Mouse (Mus musculus) hindbrain, embryonic 16.5 days (tissue): ENCODE results near the gene Gmeb2. TPM values are rescaled to one million over a fixed set of nuclear protein-coding genes. Genes with fewer than 3 reads are reported as not detected.

Source experiments
- ATAC-seq: fragments of 200-750 bp; cut with Nextera tagmentation; 2 replicates; pipeline ENCODE4 v1.8.0; 2017; ENCODE audit warnings: moderate TSS enrichment, moderate library complexity
- H3K27ac ChIP-seq: fragments of 300-500 bp; sonication (generic); 2 replicates; pipeline ENCODE4 v1.5.1; 2014; ENCODE audit warnings: low read depth, mild to moderate bottlenecking, control low read depth, low read length, moderate library complexity
- H3K27me3 ChIP-seq: fragments of 300-500 bp; sonication (generic); replicated peaks from 2 replicates; pipeline ENCODE4 v1.6.1; 2014; ENCODE audit warnings: low read length; ENCODE audit not compliant: control insufficient read depth, insufficient read depth
- H3K36me3 ChIP-seq: fragments of 300-500 bp; sonication (generic); 2 replicates; pipeline ENCODE4 v1.6.1; 2014; ENCODE audit warnings: mild to moderate bottlenecking, low read length, moderate library complexity, mixed read lengths; ENCODE audit not compliant: control insufficient read depth, insufficient read depth
- H3K4me1 ChIP-seq: fragments of 300-500 bp; sonication (generic); 2 replicates; pipeline ENCODE4 v1.6.1; 2014; ENCODE audit warnings: low read depth, low read length; ENCODE audit not compliant: control insufficient read depth, insufficient read depth
- H3K4me2 ChIP-seq: fragments of 300-500 bp; sonication (generic); 2 replicates; pipeline ENCODE4 v1.6.1; 2014; ENCODE audit warnings: mild to moderate bottlenecking, low read length, control low read depth, moderate library complexity
- H3K4me3 ChIP-seq: fragments of 300-500 bp; sonication (generic); 2 replicates; pipeline ENCODE4 v1.5.1; 2014; ENCODE audit warnings: mild to moderate bottlenecking, low read length, control low read depth, moderate library complexity
- H3K9ac ChIP-seq: fragments of 300-500 bp; sonication (generic); 2 replicates; pipeline ENCODE4 v1.6.1; 2014; ENCODE audit warnings: low read depth, mild to moderate bottlenecking, control low read depth, low read length, moderate library complexity
- H3K9me3 ChIP-seq: fragments of 300-500 bp; sonication (generic); 2 replicates; pipeline ENCODE4 v1.6.1; 2014; ENCODE audit warnings: mild to moderate bottlenecking, low read length, moderate library complexity; ENCODE audit not compliant: control insufficient read depth
- WGBS: fragments of 180-500 bp; shearing (Covaris S2); extraction: QIAGEN DNeasy Blood & Tissue Kit; methylation state at CpG from one replicate; pipeline ENCODE4 v1.1.7; 2014; 5-methylcytosine and 5-hydroxymethylcytosine counted together
- polyA plus RNA-seq: library from polyadenylated mRNA; unstranded; fragments of >200 nt; fragmentation: Nextera tagmentation; extraction: Ambion mirVana; gene quantifications from 2 replicates; pipeline ENCODE4 v1.2.1, GENCODE M21; 2015

Gmeb2 gene
- polyA plus RNA-seq, 1 experiment from 2014 or later, result 13.0 TPM

- Histone ChIP-seq H3K4me3 (no peak overlapping the region), H3K4me2 (no peak overlapping the region), H3K4me1 (no peaks in the 10 kb centered on the region), H3K9me3 (no peaks in the 10 kb centered on the region), H3K27me3 (no peaks in the 10 kb centered on the region), H3K36me3 (peaks cover 37% of the 10 kb centered on the region), H3K27ac (no peak overlapping the region), H3K9ac (no peak overlapping the region)
- 88% methylated on average over 1 of the region's 1 CpGs for WGBS
- no peak for ATAC-seq
Observed at GRCm38 (mm10) chr2:181251841-181252240, 36.0 kb downstream of the Gmeb2 start.

GRCm38 (mm10) chr2:181249217-181249616 lies 38.6 kb downstream of the Gmeb2 start:
- no peak overlapping the region for H3K27ac ChIP-seq
- no peaks in the 10 kb centered on the region for H3K4me1 ChIP-seq
- no peak overlapping the region for H3K4me3 ChIP-seq
- H3K9ac ChIP-seq, result no peak overlapping the region
- no peak overlapping the region for H3K4me2 ChIP-seq
- 88% methylated on average over 10 of the region's 10 CpGs for WGBS
- H3K27me3 ChIP-seq, result no peaks in the 10 kb centered on the region
- H3K9me3 ChIP-seq, result no peaks in the 10 kb centered on the region
- ATAC-seq, result no peak
- H3K36me3 ChIP-seq, result peaks cover 20% of the 10 kb centered on the region

- H3K36me3 ChIP-seq, result no peaks in the 10 kb centered on the region
- ATAC-seq, result no peak
Observed at GRCm38 (mm10) chr2:181245031-181245430, 42.8 kb downstream of the Gmeb2 start.

GRCm38 (mm10) chr2:181243706-181244394 lies 44.0 kb downstream of the Gmeb2 start:
- Histone ChIP-seq H3K27ac (no peak overlapping the region), H3K4me3 (no peak overlapping the region), H3K4me2 (no peak overlapping the region), H3K9ac (no peak overlapping the region), H3K9me3 (no peaks in the 10 kb centered on the region), H3K27me3 (no peaks in the 10 kb centered on the region), H3K4me1 (no peaks in the 10 kb centered on the region), H3K36me3 (no peaks in the 10 kb centered on the region)
- no peak for ATAC-seq
- 47% methylated on average over 11 of the region's 11 CpGs for WGBS

More at GRCm38 (mm10) chr2:181245031-181245430, 42.8 kb downstream of the Gmeb2 start:
- no peak overlapping the region for H3K4me2 ChIP-seq
- H3K4me1 ChIP-seq, result no peaks in the 10 kb centered on the region
- no peaks in the 10 kb centered on the region for H3K9me3 ChIP-seq
- WGBS, result 14% methylated on average over 2 of the region's 2 CpGs
- H3K9ac ChIP-seq, result no peak overlapping the region
- H3K27me3 ChIP-seq, result no peaks in the 10 kb centered on the region
- no peak overlapping the region for H3K4me3 ChIP-seq
- H3K27ac ChIP-seq, result no peak overlapping the region

- ATAC-seq, result no peak
- H3K36me3 ChIP-seq, result no peaks in the 10 kb centered on the region
- H3K4me3 ChIP-seq, result no peak overlapping the region
- no peak overlapping the region for H3K9ac ChIP-seq
- no peak overlapping the region for H3K27ac ChIP-seq
- H3K9me3 ChIP-seq, result no peaks in the 10 kb centered on the region
- H3K27me3 ChIP-seq, result no peaks in the 10 kb centered on the region
- 69% methylated on average over 3 of the region's 3 CpGs for WGBS
- peak overlapping the region; percentile 46 for H3K4me2 ChIP-seq
- H3K4me1 ChIP-seq, result no peaks in the 10 kb centered on the region
Observed at GRCm38 (mm10) chr2:181242314-181242665, 45.5 kb downstream of the Gmeb2 start.

GRCm38 (mm10) chr2:181241602-181242313 lies 46.1 kb downstream of the Gmeb2 start, which contains the start of gene Helz2:
Helz2 (minus strand) TSS chr2:181242027.
- Histone ChIP-seq H3K9ac (peak within 1 kb of the TSS; percentile 9; the same call in 1 of the 2 replicates), H3K9me3 (no peaks in the 10 kb centered on the region), H3K4me3 (peak within 1 kb of the TSS; percentile 26), H3K36me3 (no peaks in the 10 kb centered on the region), H3K27ac (no peak within 1 kb of the TSS), H3K4me1 (no peaks in the 10 kb centered on the region), H3K4me2 (peak within 1 kb of the TSS; percentile 46), H3K27me3 (no peaks in the 10 kb centered on the region)
- ATAC-seq, result no peak
- WGBS, result 16% methylated on average over 16 of the region's 16 CpGs

GRCm38 (mm10) chr2:181240806-181241440 lies 46.9 kb downstream of the Gmeb2 start:
- no peaks in the 10 kb centered on the region for H3K27me3 ChIP-seq
- H3K9ac ChIP-seq, result no peak overlapping the region
- WGBS, result 91% methylated on average over 13 of the region's 13 CpGs
- no peak overlapping the region for H3K27ac ChIP-seq
- no peak for ATAC-seq
- no peaks in the 10 kb centered on the region for H3K9me3 ChIP-seq
- no peaks in the 10 kb centered on the region for H3K36me3 ChIP-seq
- H3K4me2 ChIP-seq, result no peak overlapping the region
- no peaks in the 10 kb centered on the region for H3K4me1 ChIP-seq
- no peak overlapping the region for H3K4me3 ChIP-seq

GRCm38 (mm10) chr2:181239261-181239660 lies 48.6 kb downstream of the Gmeb2 start:
- no peak overlapping the region for H3K4me2 ChIP-seq
- H3K27ac ChIP-seq, result no peak overlapping the region
- no peak overlapping the region for H3K9ac ChIP-seq
- ATAC-seq, result no peak
- no peaks in the 10 kb centered on the region for H3K36me3 ChIP-seq
- WGBS, result 93% methylated on average over 9 of the region's 9 CpGs
- no peak overlapping the region for H3K4me3 ChIP-seq
- no peaks in the 10 kb centered on the region for H3K4me1 ChIP-seq
- H3K27me3 ChIP-seq, result no peaks in the 10 kb centered on the region
- H3K9me3 ChIP-seq, result no peaks in the 10 kb centered on the region

GRCm38 (mm10) chr2:181238861-181239260 lies 49.0 kb downstream of the Gmeb2 start:
- no peak overlapping the region for H3K27ac ChIP-seq
- no peaks in the 10 kb centered on the region for H3K36me3 ChIP-seq
- H3K4me3 ChIP-seq, result no peak overlapping the region
- H3K4me2 ChIP-seq, result no peak overlapping the region
- WGBS, result 72% methylated on average over 2 of the region's 2 CpGs
- no peaks in the 10 kb centered on the region for H3K4me1 ChIP-seq
- no peak overlapping the region for H3K9ac ChIP-seq
- ATAC-seq, result no peak
- no peaks in the 10 kb centered on the region for H3K27me3 ChIP-seq
- H3K9me3 ChIP-seq, result no peaks in the 10 kb centered on the region
